In the genomic region with DNA sequence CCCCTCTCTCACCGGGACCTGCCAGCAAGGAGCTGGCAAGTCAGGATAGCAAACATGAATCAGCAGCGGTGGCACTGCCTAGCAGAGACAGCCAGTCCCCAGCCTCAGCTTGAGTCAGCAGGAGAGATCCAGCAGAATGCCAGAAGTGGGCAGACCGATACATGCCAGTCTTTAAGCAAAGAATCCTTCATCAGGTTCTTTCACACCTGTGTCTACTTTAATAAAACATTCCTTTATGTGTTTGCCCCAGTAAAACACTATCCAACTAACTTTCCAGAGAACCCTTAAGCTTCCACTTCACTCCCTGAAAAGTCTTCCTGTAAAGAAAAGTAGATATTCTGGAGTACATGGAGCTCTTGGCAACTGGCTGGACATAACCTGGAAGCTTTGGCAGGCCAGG, we compare ENCODE assay signal across 25 mouse cellular contexts.
"Had no signal": no experiment of that assay in that cellular context is flagged by ENCODE, and none has a peak within 500 bp of the region (broad histone marks: within the 10 kb centered on the region; RNA-seq: fewer than 3 reads in every experiment).

No protein-coding gene starts in this region.

- DNase-seq: forebrain, postnatal 0 days; gastrocnemius, postnatal 14 days; gastrocnemius, postnatal 36 days; heart, adult 11 months; heart, adult 2 months; heart, postnatal 14 days; heart, postnatal 36 days; kidney, adult 11 months; kidney, adult 2 months; kidney, adult 9 months; kidney, postnatal 14 days; kidney, postnatal 36 days had no signal

- H3K36me3 ChIP-seq: heart, embryonic 13.5 days; heart, embryonic 15.5 days; hindbrain, embryonic 13.5 days; hindbrain, embryonic 15.5 days; kidney, embryonic 15.5 days; limb, embryonic 10.5 days; limb, embryonic 12.5 days had no signal

- H3K9me3 ChIP-seq: heart, embryonic 15.5 days; kidney, embryonic 15.5 days; limb, embryonic 10.5 days had no signal

- H3K27me3 ChIP-seq: heart, embryonic 13.5 days; heart, embryonic 15.5 days; hindbrain, embryonic 13.5 days; hindbrain, embryonic 15.5 days; kidney, embryonic 15.5 days; limb, embryonic 12.5 days had no signal

- H3K9ac ChIP-seq: forebrain, postnatal 0 days; heart, embryonic 13.5 days; heart, embryonic 15.5 days; hindbrain, embryonic 13.5 days; hindbrain, embryonic 15.5 days; kidney, embryonic 15.5 days; limb, embryonic 12.5 days had no signal

- H3K4me3 ChIP-seq: heart, adult 2 months; heart, embryonic 13.5 days; heart, embryonic 15.5 days; hindbrain, embryonic 13.5 days; hindbrain, embryonic 15.5 days; kidney, embryonic 15.5 days; layer of hippocampus, adult 2 months; left cerebral cortex, adult 2 months; limb, embryonic 10.5 days; limb, embryonic 12.5 days had no signal

- H3K4me1 ChIP-seq: heart, embryonic 13.5 days; heart, embryonic 15.5 days; hindbrain, embryonic 13.5 days; hindbrain, embryonic 15.5 days; kidney, embryonic 15.5 days; limb, embryonic 10.5 days; limb, embryonic 12.5 days had no signal

- H3K4me2 ChIP-seq: heart, embryonic 11.5 days; heart, embryonic 13.5 days; heart, embryonic 15.5 days; hindbrain, embryonic 13.5 days; hindbrain, embryonic 15.5 days; kidney, embryonic 15.5 days; limb, embryonic 12.5 days had no signal

- H3K27ac ChIP-seq: heart, adult 2 months; heart, embryonic 13.5 days; heart, embryonic 15.5 days; hindbrain, embryonic 13.5 days; hindbrain, embryonic 15.5 days; hindbrain, postnatal 0 days; kidney, embryonic 15.5 days; kidney, postnatal 0 days; layer of hippocampus, adult 2 months; left cerebral cortex, adult 2 months; limb, embryonic 10.5 days; limb, embryonic 12.5 days had no signal

- ATAC-seq: forebrain, postnatal 0 days; hindbrain, postnatal 0 days; intestine, embryonic 16.5 days had no signal
